Mouse (Mus musculus) MEL (cell line): ENCODE measurements at regions not wholly inside any gene's neighbourhood (a gene's known extent, or its start where the extent isn't known, plus 50 kb on each side); places are given as distances from the start of the nearest gene placed in this dataset.

ENCODE experiments used
- CHD2 ChIP-seq: IDR thresholded peaks from 2 replicates; pipeline ENCODE4 v1.6.1; 2011; ENCODE audit warnings: low read length, improper control_type of control experiment
- CTCF ChIP-seq, 3 experiments: IDR thresholded peaks in 2 of 3; conservative IDR thresholded peaks in 1 of 3; 2 replicates each; pipeline ENCODE4 v1.5.1; 2011 to 2012; ENCODE audit warnings: low read length in 3 of 3, low read depth in 2 of 3, mild to moderate bottlenecking in 2 of 3, improper control_type of control experiment in 1 of 3, inconsistent platforms in 1 of 3, mixed read lengths in 1 of 3, moderate library complexity in 1 of 3; ENCODE audit not compliant: control insufficient read depth in 1 of 3, insufficient read depth in 1 of 3, poor library complexity in 1 of 3, severe bottlenecking in 1 of 3
- EP300 ChIP-seq, 2 experiments: IDR thresholded peaks; 2 replicates each; pipeline ENCODE4 v1.6.1; 2011; ENCODE audit warnings: improper control_type of control experiment in 2 of 2, low read length in 2 of 2, low read depth in 1 of 2, mild to moderate bottlenecking in 1 of 2
- ETS1 ChIP-seq: IDR thresholded peaks from 2 replicates; pipeline ENCODE4 v1.6.1; 2012; ENCODE audit warnings: low read depth, mild to moderate bottlenecking, inconsistent platforms, low read length, improper control_type of control experiment, moderate library complexity
- MAFK ChIP-seq: IDR thresholded peaks from 2 replicates; pipeline ENCODE4 v1.6.1; 2011; ENCODE audit warnings: low read depth, mild to moderate bottlenecking, low read length, improper control_type of control experiment, borderline replicate concordance
- MEF2A ChIP-seq: IDR thresholded peaks from 2 replicates; pipeline ENCODE4 v1.6.1; 2014; ENCODE audit warnings: low read depth, mild to moderate bottlenecking, inconsistent platforms, low read length, improper control_type of control experiment; ENCODE audit not compliant: poor library complexity, insufficient replicate concordance, severe bottlenecking; ENCODE audit errors: extremely low read depth
- MXI1 ChIP-seq: IDR thresholded peaks from 2 replicates; pipeline ENCODE4 v1.6.1; 2011; ENCODE audit warnings: mild to moderate bottlenecking, low read depth, low read length, improper control_type of control experiment
- POLR2A ChIP-seq, 2 experiments: IDR thresholded peaks; 2 replicates each; pipeline ENCODE4 v1.6.1; 2011 to 2012; ENCODE audit warnings: low read length in 2 of 2, mild to moderate bottlenecking in 2 of 2, control low read depth in 1 of 2, improper control_type of control experiment in 1 of 2, low read depth in 1 of 2, moderate library complexity in 1 of 2; ENCODE audit not compliant: control insufficient read depth in 1 of 2, insufficient read depth in 1 of 2, poor library complexity in 1 of 2
- POLR2AphosphoS2 ChIP-seq: IDR thresholded peaks from 2 replicates; pipeline ENCODE4 v1.6.1; 2011; ENCODE audit warnings: low read length, improper control_type of control experiment
- POLR2AphosphoS5 ChIP-seq: IDR thresholded peaks from 2 replicates; pipeline ENCODE4 v1.6.1; 2012; ENCODE audit warnings: low read depth, borderline replicate concordance, mild to moderate bottlenecking, inconsistent platforms, low read length, moderate library complexity, mixed read lengths
- UBTF ChIP-seq: IDR thresholded peaks from 2 replicates; pipeline ENCODE4 v1.6.1; 2012; ENCODE audit warnings: low read depth, mild to moderate bottlenecking, inconsistent platforms, low read length, improper control_type of control experiment, moderate library complexity, borderline replicate concordance; ENCODE audit not compliant: insufficient read depth

GRCm38 (mm10) chr15:67470036-67470435 lies 969.3 kb upstream of the Lrrc6 start:
- TF ChIP-seq POLR2AphosphoS2 = no peak
- no peak for TF ChIP-seq CTCF (IDR thresholded peaks at IDR 0.05 in 2 of 3, conservative IDR thresholded peaks at IDR 0.05 in 1 of 3; ENCODE audit: control insufficient read depth in 1 of 3, insufficient read depth in 1 of 3, low read depth in 2 of 3, low read length in 3 of 3, poor library complexity in 1 of 3, severe bottlenecking in 1 of 3)
- TF ChIP-seq MEF2A = no peak
- no peak for TF ChIP-seq CHD2
- TF ChIP-seq POLR2A (IDR thresholded peaks at IDR 0.05; ENCODE audit: control insufficient read depth in 1 of 2, insufficient read depth in 1 of 2, low read depth in 1 of 2, low read length in 2 of 2, poor library complexity in 1 of 2) = no peak
- TF ChIP-seq EP300 (IDR thresholded peaks at IDR 0.05; ENCODE audit: low read depth in 1 of 2, low read length in 2 of 2) = peak in 1 of 2 experiments; percentile 40; a peak in 2 of 4 replicates
- TF ChIP-seq MXI1 = no peak
- no peak for TF ChIP-seq ETS1
- no peak for TF ChIP-seq POLR2AphosphoS5
- TF ChIP-seq UBTF = no peak
- TF ChIP-seq MAFK = no peak
